Mouse (Mus musculus) erythroblast, embryonic 14.5 days (primary cell): ENCODE results near the gene Slc6a19. TPM values are rescaled to one million over a fixed set of nuclear protein-coding genes. Genes with fewer than 3 reads are reported as not detected.

Experiments
- H3K27me3 ChIP-seq: 2 replicates; pipeline ENCODE4 v1.6.1; 2012; ENCODE audit warnings: inconsistent platforms; ENCODE audit not compliant: control insufficient read depth
- H3K36me3 ChIP-seq: 2 replicates; pipeline ENCODE4 v1.6.1; 2012; ENCODE audit warnings: mild to moderate bottlenecking, inconsistent platforms; ENCODE audit not compliant: control insufficient read depth
- H3K4me1 ChIP-seq: 2 replicates; pipeline ENCODE4 v1.6.1; 2012; ENCODE audit warnings: inconsistent platforms; ENCODE audit not compliant: control insufficient read depth
- H3K4me3 ChIP-seq: replicated peaks from 2 replicates; pipeline ENCODE3; 2012; ENCODE audit warnings: moderate library complexity, mild to moderate bottlenecking, inconsistent platforms
- H3K9me3 ChIP-seq: 2 replicates; pipeline ENCODE4 v1.6.1; 2012; ENCODE audit warnings: low read length, inconsistent platforms, mixed read lengths; ENCODE audit not compliant: control insufficient read depth
- GATA1 ChIP-seq: IDR thresholded peaks from 2 replicates; pipeline ENCODE4 v1.6.1; 2012; ENCODE audit warnings: low read length, inconsistent platforms, mixed read lengths
- TAL1 ChIP-seq: IDR thresholded peaks from 3 replicates; pipeline ENCODE4 v1.6.1; 2012; ENCODE audit warnings: low read length, inconsistent platforms, mixed read lengths
- polyA plus RNA-seq: library from polyadenylated mRNA; stranded (reverse); fragments of >175 nt; gene quantifications from 2 replicates; pipeline ENCODE4 v1.2.3, GENCODE M21; 2012

Gene Slc6a19
- polyA plus RNA-seq, 1 experiment: not detected

DNA sequence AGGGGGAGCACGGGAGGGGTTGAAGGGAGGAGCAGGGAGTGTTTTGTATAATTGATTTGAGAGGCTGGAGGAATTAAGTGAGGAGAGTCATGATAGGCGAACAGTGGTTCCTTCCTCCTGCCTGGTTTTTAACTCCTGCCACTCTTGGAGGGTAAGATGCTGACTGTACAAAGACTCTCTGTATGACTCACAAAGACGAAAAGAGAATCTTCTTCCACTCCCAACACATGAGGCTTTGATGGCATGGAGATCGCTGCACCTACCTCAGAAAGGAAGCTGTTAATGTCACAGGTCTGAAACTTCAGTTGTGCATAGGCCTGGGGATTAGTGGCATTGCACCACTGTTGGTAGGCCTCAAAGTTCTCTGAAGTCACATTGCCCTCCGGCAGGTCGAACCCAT lies 19.2 kb downstream of the Slc6a19 start:
- no peaks in the 10 kb centered on the region for H3K27me3 ChIP-seq
- no peak for TF ChIP-seq TAL1
- no peak for TF ChIP-seq GATA1

DNA sequence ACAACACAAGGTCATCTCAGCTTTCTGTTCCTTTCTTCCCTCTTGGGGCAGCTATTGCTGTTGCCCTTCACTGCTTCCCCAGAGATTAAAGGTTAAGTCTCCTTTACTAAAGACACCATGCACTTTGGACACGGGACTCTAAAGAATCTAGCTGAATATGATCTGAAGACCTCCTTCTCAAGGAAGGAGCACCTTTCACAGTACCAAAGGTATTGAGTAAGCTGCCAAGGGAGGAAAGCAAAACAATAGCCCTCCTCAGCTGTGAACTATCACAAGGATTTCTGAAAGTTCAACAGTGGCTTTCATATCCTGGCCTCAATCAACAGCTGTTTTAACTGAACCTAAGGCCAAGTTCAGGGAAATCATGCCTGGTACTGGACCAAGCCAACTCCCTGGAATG lies 20.3 kb downstream of the Slc6a19 start:
- TF ChIP-seq TAL1 (no peak), GATA1 (no peak)
- Histone ChIP-seq H3K4me3 (no peak overlapping the region), H3K27me3 (no peaks in the 10 kb centered on the region), H3K9me3 (no peaks in the 10 kb centered on the region), H3K4me1 (no peaks in the 10 kb centered on the region), H3K36me3 (no peaks in the 10 kb centered on the region)

More for the DNA sequence above, 19.2 kb downstream of the Slc6a19 start:
- H3K36me3 ChIP-seq: no peaks in the 10 kb centered on the region
- H3K4me3 ChIP-seq: no peak overlapping the region
- no peaks in the 10 kb centered on the region for H3K4me1 ChIP-seq
- H3K9me3 ChIP-seq: no peaks in the 10 kb centered on the region

DNA sequence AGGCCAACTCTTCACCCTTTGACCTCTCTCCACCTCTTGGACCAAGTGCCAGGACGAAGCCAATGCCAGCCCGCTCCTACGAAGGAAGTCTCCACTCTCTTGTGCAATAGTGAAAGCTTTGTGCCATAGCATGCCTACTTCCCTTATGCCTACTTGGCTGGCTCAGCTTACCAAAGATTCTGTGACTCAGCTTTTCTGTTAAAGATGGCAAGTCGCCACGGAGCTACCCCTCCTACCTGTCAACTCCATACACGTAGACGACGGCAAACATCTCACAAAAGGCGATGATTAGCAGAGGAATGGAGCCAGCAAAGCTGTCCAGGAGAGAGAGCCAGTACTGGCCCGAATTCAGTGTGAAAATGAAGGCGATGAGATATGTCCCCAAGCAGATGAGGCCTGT lies 21.0 kb downstream of the Slc6a19 start:
- no peaks in the 10 kb centered on the region for H3K4me1 ChIP-seq
- H3K27me3 ChIP-seq: no peaks in the 10 kb centered on the region
- no peaks in the 10 kb centered on the region for H3K9me3 ChIP-seq
- H3K36me3 ChIP-seq: no peaks in the 10 kb centered on the region
- TF ChIP-seq GATA1 (no peak), TAL1 (no peak)
- H3K4me3 ChIP-seq: no peak overlapping the region

DNA sequence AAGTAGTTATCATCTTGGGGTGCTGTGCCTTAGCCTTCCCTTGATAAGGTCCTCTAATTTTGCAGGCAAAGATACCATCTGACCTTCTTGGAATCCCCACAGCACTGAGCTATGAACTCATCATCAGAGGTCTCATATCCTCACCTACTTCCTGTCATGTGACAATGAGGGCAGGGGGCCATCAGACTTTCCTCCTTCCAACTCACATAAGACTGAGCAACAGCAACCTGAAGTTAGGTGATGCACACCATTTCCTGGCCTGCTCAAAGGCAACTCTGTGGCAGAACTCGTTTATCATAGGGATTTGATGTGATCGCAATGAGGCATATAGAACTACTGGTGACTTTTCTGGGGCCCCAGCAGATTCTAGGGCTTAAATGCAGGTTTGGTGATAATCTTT lies 22.4 kb downstream of the Slc6a19 start:
- Histone ChIP-seq H3K36me3 (no peaks in the 10 kb centered on the region), H3K4me1 (no peaks in the 10 kb centered on the region), H3K4me3 (no peak overlapping the region), H3K9me3 (no peaks in the 10 kb centered on the region), H3K27me3 (no peaks in the 10 kb centered on the region)
- no peak for TF ChIP-seq TAL1
- no peak for TF ChIP-seq GATA1

DNA sequence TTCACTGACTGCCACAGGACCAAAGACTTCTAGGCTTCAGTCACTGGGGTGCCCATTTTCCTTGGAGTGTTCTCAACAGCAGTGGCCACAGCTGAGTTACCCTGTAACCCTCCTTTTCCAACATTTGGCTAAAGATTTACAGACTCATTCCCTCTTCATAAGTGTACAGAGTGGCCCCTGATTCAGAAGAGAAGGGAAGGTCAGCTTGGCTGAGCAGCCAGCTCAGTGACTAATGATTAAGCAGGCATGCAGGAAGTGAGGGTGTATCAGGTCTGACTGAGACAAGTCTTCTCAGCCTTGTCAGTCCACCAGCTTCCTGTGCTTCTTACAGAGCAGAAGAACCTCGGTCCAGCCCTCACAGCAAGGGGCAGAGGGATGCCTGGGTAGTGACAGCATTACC lies 24.3 kb downstream of the Slc6a19 start:
- TF ChIP-seq GATA1 (no peak), TAL1 (no peak)
- Histone ChIP-seq H3K4me1 (no peaks in the 10 kb centered on the region), H3K4me3 (no peak overlapping the region), H3K36me3 (no peaks in the 10 kb centered on the region), H3K27me3 (no peaks in the 10 kb centered on the region), H3K9me3 (no peaks in the 10 kb centered on the region)

DNA sequence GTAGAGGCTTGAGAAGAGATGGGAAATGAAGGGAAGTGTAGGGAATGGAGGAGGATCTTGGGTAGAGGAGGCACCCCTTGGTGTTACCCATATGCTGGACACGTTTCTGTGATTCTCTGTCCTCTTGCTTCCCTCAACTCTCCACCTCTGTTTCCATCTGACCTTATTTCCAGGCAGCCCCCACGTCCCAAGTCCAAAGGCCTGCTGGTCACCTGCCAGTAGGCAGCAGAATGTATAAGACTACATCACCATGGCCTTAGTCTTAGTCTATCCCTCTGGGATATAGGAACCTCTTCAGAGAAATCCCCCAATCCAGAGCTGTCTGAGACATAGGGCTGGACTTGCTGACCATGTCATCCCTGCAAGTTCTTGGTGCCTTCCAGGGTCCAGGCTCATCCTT lies 25.4 kb downstream of the Slc6a19 start:
- Histone ChIP-seq H3K9me3 (no peaks in the 10 kb centered on the region), H3K4me1 (no peaks in the 10 kb centered on the region), H3K36me3 (no peaks in the 10 kb centered on the region), H3K4me3 (no peak overlapping the region), H3K27me3 (no peaks in the 10 kb centered on the region)
- TF ChIP-seq TAL1 (no peak), GATA1 (no peak)

DNA sequence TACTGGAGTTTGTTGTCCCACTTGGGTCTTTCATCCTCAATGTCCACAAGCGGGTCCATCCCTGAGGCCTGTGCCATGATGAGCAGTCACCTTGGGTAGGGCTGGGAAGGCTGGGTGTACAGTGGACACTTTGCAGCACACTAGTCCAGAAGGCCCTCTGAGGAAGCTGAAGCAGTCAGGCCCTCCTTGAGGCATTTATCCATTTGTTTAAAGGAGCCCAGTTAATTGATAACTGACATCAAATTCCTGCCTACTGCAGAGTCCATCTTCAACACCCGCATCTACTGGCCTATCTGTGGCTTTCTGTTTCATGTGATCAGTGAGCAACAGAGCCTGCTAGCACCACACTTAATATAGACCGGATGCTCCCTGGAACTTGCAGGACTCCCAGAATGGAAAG lies 26.8 kb downstream of the Slc6a19 start, which contains the start of gene Slc6a18:
Gene Slc6a18 (minus strand): TSS at position 171 of the 400 bp plus-strand sequence.
- H3K27me3 ChIP-seq: no peaks in the 10 kb centered on the region
- no peaks in the 10 kb centered on the region for H3K4me1 ChIP-seq
- no peak within 1 kb of the TSS for H3K4me3 ChIP-seq

DNA sequence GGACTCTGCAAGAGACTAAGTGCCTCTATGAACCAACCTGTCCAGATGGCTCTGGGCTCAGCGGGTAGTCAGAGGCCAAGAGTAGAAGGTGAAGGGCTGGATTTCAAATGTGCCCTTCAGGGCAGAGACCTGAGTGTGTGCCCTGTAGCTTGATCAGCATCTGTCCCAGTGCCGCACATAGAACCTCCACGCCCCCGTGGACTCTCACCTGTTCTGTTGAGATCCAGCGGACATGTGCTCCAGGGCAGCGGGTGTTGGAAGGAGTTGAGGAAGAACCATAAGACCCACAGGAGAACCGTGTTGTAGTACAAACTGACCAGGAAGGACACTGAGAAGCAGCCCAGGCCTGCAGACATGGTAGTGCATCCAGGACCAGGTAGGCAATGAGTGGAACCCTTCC lies 29.5 kb downstream of the Slc6a19 start:
- no peak overlapping the region for H3K4me3 ChIP-seq
- TF ChIP-seq TAL1 (no peak), GATA1 (no peak)
- no peaks in the 10 kb centered on the region; the same call in 1 of the 2 replicates for H3K27me3 ChIP-seq

More for the DNA sequence above, 26.8 kb downstream of the Slc6a19 start, which contains the start of gene Slc6a18:
- H3K9me3 ChIP-seq: no peaks in the 10 kb centered on the region
- H3K36me3 ChIP-seq: no peaks in the 10 kb centered on the region
- TF ChIP-seq TAL1 (no peak), GATA1 (no peak)

DNA sequence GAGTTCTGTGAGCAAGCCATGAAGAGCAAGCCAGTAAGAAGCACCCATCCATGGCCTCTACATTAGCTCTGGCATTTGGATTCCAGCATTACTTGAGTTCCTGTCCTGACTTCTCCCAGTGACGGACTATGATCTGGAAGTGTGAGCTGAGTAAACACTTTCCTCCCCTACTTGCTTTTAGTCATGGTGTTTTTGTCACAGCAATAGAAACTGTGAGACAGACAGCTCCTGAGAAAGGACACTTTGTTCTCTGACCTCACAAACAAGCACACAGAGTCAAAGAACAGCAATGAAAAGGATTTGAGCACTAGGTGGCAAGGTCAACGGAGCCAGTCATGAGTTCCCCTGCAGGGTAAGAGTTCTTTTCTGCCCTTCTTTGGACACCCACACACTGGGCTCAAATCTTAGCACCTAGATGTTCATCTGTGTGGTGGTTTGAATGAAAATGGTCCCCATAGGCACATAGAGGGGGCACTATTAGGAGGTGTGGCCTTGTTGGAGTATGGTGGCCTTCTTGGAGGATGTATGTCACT lies 44.4 kb downstream of the Slc6a19 start:
- TF ChIP-seq TAL1: no peak
- no peak for TF ChIP-seq GATA1
- Histone ChIP-seq H3K9me3 (no peaks in the 10 kb centered on the region), H3K4me1 (no peaks in the 10 kb centered on the region), H3K36me3 (no peaks in the 10 kb centered on the region), H3K4me3 (no peak overlapping the region), H3K27me3 (peaks cover 5% of the 10 kb centered on the region; the same call in 1 of the 2 replicates)

More for the DNA sequence above, 29.5 kb downstream of the Slc6a19 start:
- Histone ChIP-seq H3K36me3 (no peaks in the 10 kb centered on the region), H3K4me1 (no peaks in the 10 kb centered on the region), H3K9me3 (no peaks in the 10 kb centered on the region)

DNA sequence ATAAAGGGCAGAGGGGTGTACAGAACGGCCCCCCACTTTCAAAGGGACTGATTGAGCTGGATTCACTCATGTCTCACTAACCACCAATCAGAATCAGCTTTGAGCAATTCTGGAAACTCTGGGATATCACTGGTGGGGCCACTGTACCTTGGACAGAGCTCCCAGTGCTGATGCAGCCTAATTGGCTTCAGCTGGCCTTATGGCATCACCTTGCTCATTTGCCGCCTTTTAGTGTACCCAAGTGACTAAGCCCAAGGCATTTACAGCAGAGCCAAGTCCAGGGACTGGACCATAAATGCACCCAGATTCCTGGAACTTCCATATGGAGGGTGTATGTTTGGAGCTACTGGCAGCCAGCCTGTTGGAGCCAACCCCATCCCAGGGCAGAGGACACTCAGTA lies 45.7 kb downstream of the Slc6a19 start:
- Histone ChIP-seq H3K4me3 (no peak overlapping the region), H3K4me1 (no peaks in the 10 kb centered on the region), H3K27me3 (peaks cover 4% of the 10 kb centered on the region; the same call in 1 of the 2 replicates), H3K36me3 (no peaks in the 10 kb centered on the region), H3K9me3 (no peaks in the 10 kb centered on the region)
- TF ChIP-seq TAL1: no peak
- TF ChIP-seq GATA1: no peak
